Mouse (Mus musculus) myocyte (in vitro differentiated cells): ENCODE data around the gene Gadd45b. TPM values are rescaled to one million over a fixed set of nuclear protein-coding genes. Genes with fewer than 3 reads are reported as not detected.
A peak's percentile ranks its signal among the peaks of the same experiment; 100 is the strongest.

ENCODE experiments used
- H3K27me3 ChIP-seq: one replicate; pipeline ENCODE4 v1.6.1; 2011; ENCODE audit not compliant: control insufficient read depth, insufficient read depth, insufficient read length
- H3K36me3 ChIP-seq: one replicate; pipeline ENCODE4 v1.6.1; 2011; ENCODE audit not compliant: control insufficient read depth, insufficient read depth
- H3K4me2 ChIP-seq: one replicate; pipeline ENCODE4 v1.6.1; 2011; ENCODE audit warnings: low read depth, control low read depth
- H3K4me3 ChIP-seq: one replicate; pipeline ENCODE4 v1.5.1; 2011; ENCODE audit warnings: mild to moderate bottlenecking, control low read depth, moderate library complexity
- H3K79me2 ChIP-seq: one replicate; pipeline ENCODE4 v1.6.1; 2011; ENCODE audit not compliant: control insufficient read depth, insufficient read depth
- H3ac ChIP-seq: one replicate; pipeline ENCODE4 v1.6.1; 2011; ENCODE audit not compliant: control insufficient read depth, insufficient read length
- CEBPB ChIP-seq: IDR thresholded peaks from 2 replicates; pipeline ENCODE4 v1.6.1; 2011; ENCODE audit warnings: mild to moderate bottlenecking, moderate library complexity; ENCODE audit not compliant: poor library complexity, insufficient read depth, severe bottlenecking
- E2F4 ChIP-seq: IDR thresholded peaks from one replicate; pipeline ENCODE4 v1.6.1; 2011; ENCODE audit warnings: mild to moderate bottlenecking, control low read depth, moderate library complexity; ENCODE audit not compliant: insufficient read depth
- MAX ChIP-seq: IDR thresholded peaks from one replicate; pipeline ENCODE4 v1.6.1; 2011; ENCODE audit warnings: low read depth, mild to moderate bottlenecking, control low read depth
- MYOD1 ChIP-seq, 3 experiments: IDR thresholded peaks; one replicate each; pipeline ENCODE4 v1.6.1; 2011; ENCODE audit warnings: control low read depth in 2 of 3, low read depth in 2 of 3, mild to moderate bottlenecking in 2 of 3, moderate library complexity in 1 of 3; ENCODE audit not compliant: insufficient read length in 2 of 3, control insufficient read depth in 1 of 3
- MYOG ChIP-seq, 3 experiments: IDR thresholded peaks; one replicate each; pipeline ENCODE4 v1.6.1; 2011; ENCODE audit warnings: control low read depth in 2 of 3, low read depth in 2 of 3, mild to moderate bottlenecking in 2 of 3; ENCODE audit not compliant: insufficient read length in 2 of 3, control insufficient read depth in 1 of 3, insufficient read depth in 1 of 3
- POLR2A ChIP-seq: IDR thresholded peaks from one replicate; pipeline ENCODE4 v1.6.1; 2011; ENCODE audit warnings: low read depth, mild to moderate bottlenecking, control low read depth, moderate library complexity; ENCODE audit not compliant: insufficient read length
- POLR2AphosphoS2 ChIP-seq: IDR thresholded peaks from one replicate; pipeline ENCODE4 v1.6.1; 2011; ENCODE audit warnings: low read depth, control low read depth; ENCODE audit not compliant: insufficient read length
- REST ChIP-seq: IDR thresholded peaks from one replicate; pipeline ENCODE4 v1.6.1; 2011; ENCODE audit warnings: mild to moderate bottlenecking, control low read depth, moderate library complexity; ENCODE audit not compliant: insufficient read depth, insufficient read length
- SRF ChIP-seq: IDR thresholded peaks from one replicate; pipeline ENCODE4 v1.6.1; 2011; ENCODE audit warnings: low read depth; ENCODE audit not compliant: control insufficient read depth, insufficient read length
- TCF12 ChIP-seq: IDR thresholded peaks from one replicate; pipeline ENCODE4 v1.6.1; 2011; ENCODE audit warnings: mild to moderate bottlenecking, control low read depth; ENCODE audit not compliant: poor library complexity, insufficient read depth, severe bottlenecking
- TCF3 ChIP-seq: IDR thresholded peaks from one replicate; pipeline ENCODE4 v1.6.1; 2011; ENCODE audit warnings: low read depth, control low read depth; ENCODE audit not compliant: insufficient read length
- USF1 ChIP-seq: IDR thresholded peaks from one replicate; pipeline ENCODE4 v1.6.1; 2011; ENCODE audit warnings: low read depth, mild to moderate bottlenecking, control low read depth, moderate library complexity
- polyA plus RNA-seq: library from polyadenylated mRNA; unstranded; fragments of >200 nt; fragmentation: generic; extraction: Trizol; gene quantifications from one replicate; pipeline ENCODE4 v1.2.1, GENCODE M21; 2012; ENCODE audit warnings: missing spikeins

Gadd45b gene
- polyA plus RNA-seq: 52.2 TPM

DNA sequence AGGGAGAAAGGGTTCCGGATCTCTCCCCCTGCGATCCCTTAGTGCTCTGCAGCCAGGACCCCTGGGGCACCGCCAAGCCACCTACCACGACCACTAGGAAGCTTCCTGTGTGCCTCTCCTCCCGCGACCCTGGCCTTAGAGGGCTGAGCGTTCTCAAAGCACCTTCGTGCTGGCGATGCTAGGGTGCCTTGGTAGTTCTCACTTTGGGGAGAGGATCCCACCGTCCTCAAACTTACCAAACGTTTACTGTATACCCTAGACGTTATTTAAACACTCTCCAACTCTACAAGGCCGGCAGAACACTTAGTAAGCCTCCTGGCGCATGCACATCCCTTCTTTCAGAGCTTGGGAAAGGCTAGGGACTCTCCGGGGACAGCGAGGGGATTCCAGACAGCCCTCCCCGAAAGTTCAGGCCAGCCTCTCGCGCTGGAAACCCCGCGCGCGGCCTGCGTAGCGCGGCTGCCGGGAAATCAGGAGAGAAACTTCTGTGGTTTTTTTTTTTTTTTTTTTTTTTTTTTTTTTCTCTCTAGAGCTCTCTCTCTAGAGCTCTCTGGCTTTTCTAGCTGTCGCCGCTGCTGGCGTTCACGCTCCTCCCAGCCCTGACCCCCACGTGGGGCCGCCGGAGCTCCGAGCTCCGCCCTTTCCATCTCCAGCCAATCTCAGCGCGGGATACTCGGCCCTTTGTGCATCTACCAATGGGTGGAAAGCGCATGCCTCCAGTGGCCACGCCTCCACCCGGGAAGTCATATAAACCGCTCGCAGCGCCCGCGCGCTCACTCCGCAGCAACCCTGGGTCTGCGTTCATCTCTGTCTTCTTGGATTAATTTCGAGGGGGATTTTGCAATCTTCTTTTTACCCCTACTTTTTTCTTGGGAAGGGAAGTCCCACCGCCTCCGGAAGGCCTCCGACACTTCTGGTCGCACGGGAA lies at the start of gene Gadd45b:
Gene Gadd45b, plus strand, starts transcription at position 775 of the 928 bp plus-strand sequence.
- TF ChIP-seq MAX: no peak
- TF ChIP-seq USF1: peak; percentile 32
- no peak for TF ChIP-seq MYOD1 (IDR thresholded peaks at IDR 0.05; ENCODE audit: control insufficient read depth in 1 of 3, insufficient read length in 2 of 3, low read depth in 2 of 3)
- TF ChIP-seq E2F4: peak; percentile 43
- TF ChIP-seq POLR2AphosphoS2: peak; percentile 94
- peak; percentile 92 for TF ChIP-seq POLR2A
- TF ChIP-seq MYOG (IDR thresholded peaks at IDR 0.05; ENCODE audit: control insufficient read depth in 1 of 3, insufficient read depth in 1 of 3, insufficient read length in 2 of 3, low read depth in 2 of 3): peak in 1 of 3 experiments; percentile 41
- TF ChIP-seq SRF: no peak
- TF ChIP-seq TCF3: peak; percentile 1
- peak; percentile 10 for TF ChIP-seq REST
- TF ChIP-seq TCF12: no peak
- TF ChIP-seq CEBPB: peak; percentile 73; the same call in 1 of the 2 replicates
- Histone ChIP-seq H3K36me3 (no peaks in the 10 kb centered on the region), H3K4me3 (peak within 1 kb of the TSS; percentile 97), H3K27me3 (no peaks in the 10 kb centered on the region), H3ac (peak within 1 kb of the TSS; percentile 42), H3K4me2 (peak within 1 kb of the TSS; percentile 97), H3K79me2 (peaks cover 12% of the 10 kb centered on the region)

DNA sequence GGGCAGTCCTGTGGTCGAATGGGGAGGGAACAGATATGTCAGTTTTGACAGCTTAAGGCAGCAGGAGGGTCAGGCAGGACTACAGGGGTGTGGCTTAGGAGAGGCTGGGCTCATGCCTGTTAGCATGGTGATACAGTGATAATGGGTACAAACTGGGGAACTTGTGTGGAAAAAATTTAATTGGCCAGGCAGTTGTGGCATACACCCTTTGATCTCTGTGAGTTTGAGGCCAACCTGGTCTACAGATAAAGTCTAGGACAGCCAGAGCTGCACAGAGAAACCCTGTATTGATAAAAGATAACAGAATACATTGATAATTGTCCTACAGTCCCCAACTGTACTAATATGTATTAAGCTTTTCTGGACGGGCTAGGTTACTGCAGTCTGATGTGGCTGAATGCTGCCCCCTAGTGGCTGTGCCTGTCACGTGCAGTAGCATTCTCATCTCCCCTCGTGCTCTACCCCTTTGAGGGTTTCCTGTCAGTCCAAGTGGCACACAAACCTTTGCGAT lies 49.7 kb upstream of the Gadd45b start:
- H3K27me3 ChIP-seq: no peaks in the 10 kb centered on the region
- H3K79me2 ChIP-seq: no peaks in the 10 kb centered on the region
- H3ac ChIP-seq: no peak overlapping the region
- H3K4me2 ChIP-seq: no peak overlapping the region
- no peak overlapping the region for H3K4me3 ChIP-seq
- TF ChIP-seq MAX (peak; percentile 35), CEBPB (no peak), SRF (no peak), MYOG (IDR thresholded peaks at IDR 0.05; ENCODE audit: control insufficient read depth in 1 of 3, insufficient read depth in 1 of 3, insufficient read length in 2 of 3, low read depth in 2 of 3) (no peak), MYOD1 (IDR thresholded peaks at IDR 0.05; ENCODE audit: control insufficient read depth in 1 of 3, insufficient read length in 2 of 3, low read depth in 2 of 3) (peak in 1 of 3 experiments; percentile 7), TCF12 (no peak), POLR2AphosphoS2 (no peak), E2F4 (no peak), REST (no peak), USF1 (peak; percentile 70)
- H3K36me3 ChIP-seq: no peaks in the 10 kb centered on the region

DNA sequence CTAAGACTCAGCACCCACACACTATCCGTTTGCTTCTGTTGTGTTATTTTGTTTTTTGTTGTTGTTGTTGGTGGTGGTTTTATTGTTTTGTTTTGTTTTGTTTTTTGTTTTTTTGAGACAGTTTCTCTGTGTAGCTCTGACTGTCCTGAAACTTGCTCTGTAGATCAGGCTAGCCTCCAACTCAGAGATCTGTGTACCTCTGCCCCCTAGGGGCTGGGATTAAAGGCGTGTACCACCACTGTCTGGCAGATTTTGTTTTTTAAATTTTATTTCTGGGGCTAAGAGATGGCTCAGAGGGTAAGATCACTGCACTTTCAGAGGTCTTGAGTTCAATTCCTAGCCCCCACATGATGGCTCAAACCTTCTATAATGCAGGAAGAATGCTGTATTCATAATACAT lies 49.0 kb upstream of the Gadd45b start:
- Histone ChIP-seq H3K27me3 (no peaks in the 10 kb centered on the region), H3K79me2 (no peaks in the 10 kb centered on the region), H3K4me2 (no peak overlapping the region), H3K36me3 (no peaks in the 10 kb centered on the region), H3ac (no peak overlapping the region), H3K4me3 (no peak overlapping the region)
- no peak for TF ChIP-seq TCF3
- TF ChIP-seq CEBPB: no peak
- no peak for TF ChIP-seq MAX
- TF ChIP-seq POLR2A: no peak
- no peak for TF ChIP-seq REST
- TF ChIP-seq SRF: no peak
- TF ChIP-seq MYOG (IDR thresholded peaks at IDR 0.05; ENCODE audit: control insufficient read depth in 1 of 3, insufficient read depth in 1 of 3, insufficient read length in 2 of 3, low read depth in 2 of 3): no peak
- no peak for TF ChIP-seq E2F4
- no peak for TF ChIP-seq MYOD1 (IDR thresholded peaks at IDR 0.05; ENCODE audit: control insufficient read depth in 1 of 3, insufficient read length in 2 of 3, low read depth in 2 of 3)
- no peak for TF ChIP-seq POLR2AphosphoS2
- TF ChIP-seq TCF12: no peak
- no peak for TF ChIP-seq USF1

DNA sequence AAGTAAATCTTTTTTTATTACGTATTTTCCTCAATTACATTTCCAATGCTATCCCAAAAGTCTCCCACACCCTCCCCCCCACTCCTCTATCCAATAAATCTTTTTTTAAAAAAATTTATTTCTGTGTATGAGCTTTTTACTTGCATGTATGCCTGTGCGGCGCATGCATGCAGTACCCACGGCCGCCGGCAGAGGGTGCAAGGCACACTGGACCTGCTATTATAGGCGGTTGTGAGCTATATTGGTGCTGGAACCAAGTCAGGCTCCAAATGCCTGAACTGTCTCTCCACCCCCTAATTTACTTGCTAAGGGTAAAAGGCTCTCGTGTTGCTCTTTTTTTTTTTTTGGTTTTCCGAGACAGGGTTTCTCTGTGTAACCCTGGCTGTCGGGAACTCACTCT lies 48.6 kb upstream of the Gadd45b start:
- Histone ChIP-seq H3K79me2 (no peaks in the 10 kb centered on the region), H3ac (no peak overlapping the region), H3K4me2 (no peak overlapping the region), H3K36me3 (no peaks in the 10 kb centered on the region), H3K27me3 (no peaks in the 10 kb centered on the region), H3K4me3 (no peak overlapping the region)
- TF ChIP-seq TCF12 (no peak), TCF3 (no peak), USF1 (no peak), MAX (no peak), POLR2A (no peak), SRF (no peak), REST (no peak), E2F4 (no peak), MYOG (IDR thresholded peaks at IDR 0.05; ENCODE audit: control insufficient read depth in 1 of 3, insufficient read depth in 1 of 3, insufficient read length in 2 of 3, low read depth in 2 of 3) (no peak), MYOD1 (IDR thresholded peaks at IDR 0.05; ENCODE audit: control insufficient read depth in 1 of 3, insufficient read length in 2 of 3, low read depth in 2 of 3) (no peak), CEBPB (no peak), POLR2AphosphoS2 (no peak)
